Mouse (Mus musculus): ENCODE measurements around the gene Hydin. TPM values are rescaled to one million over a fixed set of nuclear protein-coding genes. Genes with fewer than 3 reads are reported as not detected.
"Not testable (repeated sequence)": the region's sequence is repeated elsewhere in the genome, so short reads cannot be mapped to it uniquely, and the experiment has no call there.

Hydin gene
- total RNA-seq, 1 experiment from 2014 or later: not detected

- ATAC-seq (replicated peaks; ENCODE audit: insufficient number of reproducible peaks, low FRiP score, low TSS enrichment, poor library complexity, severe bottlenecking): no peak
These were observed 224.3 kb downstream of the Hydin start for GRCm38 (mm10) chr8:110491118-110491517.

- ATAC-seq (replicated peaks; ENCODE audit: insufficient number of reproducible peaks, low FRiP score, low TSS enrichment, poor library complexity, severe bottlenecking): no peak
These were observed 229.5 kb downstream of the Hydin start for GRCm38 (mm10) chr8:110496286-110496685.

DNA sequence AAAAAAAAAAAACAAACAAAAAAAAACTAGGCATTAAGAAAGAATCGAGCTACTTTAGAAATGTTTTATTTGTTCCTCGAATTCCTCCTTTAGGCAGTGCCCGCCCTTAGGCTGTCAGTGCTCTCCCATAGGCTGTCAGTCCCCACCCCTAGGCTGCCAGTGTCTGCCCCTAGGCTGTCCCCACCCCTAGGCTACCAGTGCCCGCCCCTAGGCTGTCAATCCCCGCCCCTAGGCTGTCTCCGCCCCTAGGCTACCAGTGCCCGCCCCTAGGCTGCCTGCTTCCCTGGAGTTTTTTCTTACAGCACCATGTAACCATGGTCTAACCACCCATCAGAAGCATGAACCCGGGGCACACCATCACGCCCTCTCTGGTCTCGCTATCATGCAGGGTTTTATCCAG lies 233.5 kb downstream of the Hydin start:
- ATAC-seq (replicated peaks; ENCODE audit: insufficient number of reproducible peaks, low FRiP score, low TSS enrichment, poor library complexity, severe bottlenecking): no peak

DNA sequence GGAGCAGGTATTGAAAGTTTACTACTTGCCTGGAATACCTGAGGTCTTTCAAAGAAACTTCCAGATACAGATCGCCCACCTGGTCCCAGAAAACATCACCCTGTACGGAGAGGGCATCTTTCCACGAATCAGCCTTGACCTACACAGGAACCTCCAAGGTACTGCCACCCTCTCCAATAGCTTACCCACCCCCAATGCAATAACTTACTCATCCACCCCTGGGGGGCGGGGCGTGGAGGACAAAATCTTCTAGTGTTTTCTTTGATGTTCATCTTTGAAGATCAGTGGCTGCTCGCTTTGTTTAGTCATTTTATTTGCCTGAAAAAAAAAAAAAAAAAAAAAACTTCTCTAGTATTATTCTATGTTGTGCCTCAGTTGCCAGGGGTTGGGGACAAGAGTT lies 233.9 kb downstream of the Hydin start:
- ATAC-seq (replicated peaks; ENCODE audit: insufficient number of reproducible peaks, low FRiP score, low TSS enrichment, poor library complexity, severe bottlenecking): no peak

DNA sequence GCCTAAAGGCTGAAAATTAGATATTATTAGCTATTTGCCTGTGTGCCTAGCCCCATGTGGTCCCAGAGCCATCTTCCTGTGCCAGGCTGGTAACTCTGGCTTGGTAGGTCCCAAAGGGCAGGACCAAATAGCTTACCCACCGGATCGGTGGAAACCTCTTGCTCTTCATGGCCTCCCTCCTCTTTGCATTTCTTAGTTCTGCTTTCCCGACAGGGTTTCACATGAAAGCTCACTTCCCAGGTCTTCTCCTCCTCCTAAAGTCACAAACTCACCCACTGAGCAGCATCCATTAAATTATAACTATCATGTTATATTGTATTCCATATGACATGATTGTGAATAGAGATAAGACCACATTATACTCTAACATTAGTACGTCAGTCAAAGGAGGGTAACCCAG lies 234.6 kb downstream of the Hydin start:
- ATAC-seq (replicated peaks; ENCODE audit: insufficient number of reproducible peaks, low FRiP score, low TSS enrichment, poor library complexity, severe bottlenecking): no peak

- no peak for ATAC-seq (replicated peaks; ENCODE audit: insufficient number of reproducible peaks, low FRiP score, low TSS enrichment, poor library complexity, severe bottlenecking)
These were observed 236.1 kb downstream of the Hydin start for GRCm38 (mm10) chr8:110502880-110503279.

DNA sequence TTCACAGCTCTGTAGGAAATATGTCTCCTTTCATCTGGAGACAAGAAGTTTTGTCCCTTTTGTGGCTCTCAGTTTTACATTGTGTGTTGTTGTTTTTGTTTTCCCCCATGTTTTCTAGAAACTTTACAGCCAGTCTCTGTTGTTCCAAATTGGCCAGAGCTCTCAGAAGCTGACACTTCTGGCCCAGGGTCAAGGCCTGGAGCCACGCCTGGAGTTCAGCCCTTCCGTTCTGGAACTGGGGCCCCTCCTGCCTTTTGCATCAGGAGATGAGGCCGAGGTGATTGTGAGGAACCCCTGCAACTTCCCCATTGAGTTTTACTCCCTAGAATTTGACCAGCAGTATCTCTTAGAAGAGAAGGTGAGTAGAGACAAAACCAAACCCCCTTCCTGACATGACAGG lies 242.0 kb downstream of the Hydin start:
- no peak for ATAC-seq (replicated peaks; ENCODE audit: insufficient number of reproducible peaks, low FRiP score, low TSS enrichment, poor library complexity, severe bottlenecking)

DNA sequence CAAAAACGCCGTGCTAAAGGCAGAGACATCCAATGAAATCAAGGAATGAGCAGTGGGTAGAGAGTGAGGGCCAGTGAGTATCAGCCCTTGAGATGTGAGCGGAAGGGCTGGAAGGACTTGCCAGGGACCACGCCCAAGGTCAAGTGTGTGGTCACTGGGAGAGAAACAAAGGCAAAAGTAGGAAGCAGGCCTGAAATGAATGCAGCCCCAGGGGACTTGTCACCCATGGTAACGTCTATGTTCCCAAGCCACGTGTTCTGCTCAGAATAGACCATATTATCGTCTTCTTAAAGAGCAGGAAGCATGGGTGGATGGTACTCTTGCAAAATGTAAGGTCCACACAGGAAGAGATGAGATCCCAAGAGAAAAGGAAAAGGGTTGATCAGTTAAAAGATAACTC lies 253.0 kb downstream of the Hydin start:
- ATAC-seq (replicated peaks; ENCODE audit: insufficient number of reproducible peaks, low FRiP score, low TSS enrichment, poor library complexity, severe bottlenecking): no peak

GRCm38 (mm10) chr8:110521851-110522250 lies 255.1 kb downstream of the Hydin start:
- no peak for ATAC-seq (replicated peaks; ENCODE audit: insufficient number of reproducible peaks, low FRiP score, low TSS enrichment, poor library complexity, severe bottlenecking)

- ATAC-seq (replicated peaks; ENCODE audit: insufficient number of reproducible peaks, low FRiP score, low TSS enrichment, poor library complexity, severe bottlenecking): not testable (repeated sequence)
These were observed 255.7 kb downstream of the Hydin start for GRCm38 (mm10) chr8:110522495-110522894.

DNA sequence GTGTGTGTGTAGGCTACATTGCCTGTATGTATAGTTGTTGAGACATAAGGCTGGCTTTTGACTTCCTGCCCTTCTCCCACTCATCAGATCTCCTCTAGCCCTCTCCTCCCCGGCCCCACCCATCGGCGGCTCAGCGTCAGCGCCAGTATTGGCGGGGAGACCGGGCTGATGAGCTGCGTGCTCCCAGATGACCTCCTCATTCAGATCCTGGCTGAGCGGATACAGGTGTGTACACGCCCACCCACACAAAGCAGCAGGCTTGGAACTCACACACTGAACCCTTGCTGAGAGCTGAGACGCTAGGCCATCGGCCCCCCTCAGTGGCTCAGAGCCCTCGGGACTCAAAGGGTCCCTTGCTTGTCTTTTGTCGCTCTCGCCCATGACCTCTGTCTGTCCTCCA lies 256.2 kb downstream of the Hydin start:
- ATAC-seq (replicated peaks; ENCODE audit: insufficient number of reproducible peaks, low FRiP score, low TSS enrichment, poor library complexity, severe bottlenecking): no peak

GRCm38 (mm10) chr8:110525229-110525628 lies 258.5 kb downstream of the Hydin start:
- ATAC-seq (replicated peaks; ENCODE audit: insufficient number of reproducible peaks, low FRiP score, low TSS enrichment, poor library complexity, severe bottlenecking): no peak

DNA sequence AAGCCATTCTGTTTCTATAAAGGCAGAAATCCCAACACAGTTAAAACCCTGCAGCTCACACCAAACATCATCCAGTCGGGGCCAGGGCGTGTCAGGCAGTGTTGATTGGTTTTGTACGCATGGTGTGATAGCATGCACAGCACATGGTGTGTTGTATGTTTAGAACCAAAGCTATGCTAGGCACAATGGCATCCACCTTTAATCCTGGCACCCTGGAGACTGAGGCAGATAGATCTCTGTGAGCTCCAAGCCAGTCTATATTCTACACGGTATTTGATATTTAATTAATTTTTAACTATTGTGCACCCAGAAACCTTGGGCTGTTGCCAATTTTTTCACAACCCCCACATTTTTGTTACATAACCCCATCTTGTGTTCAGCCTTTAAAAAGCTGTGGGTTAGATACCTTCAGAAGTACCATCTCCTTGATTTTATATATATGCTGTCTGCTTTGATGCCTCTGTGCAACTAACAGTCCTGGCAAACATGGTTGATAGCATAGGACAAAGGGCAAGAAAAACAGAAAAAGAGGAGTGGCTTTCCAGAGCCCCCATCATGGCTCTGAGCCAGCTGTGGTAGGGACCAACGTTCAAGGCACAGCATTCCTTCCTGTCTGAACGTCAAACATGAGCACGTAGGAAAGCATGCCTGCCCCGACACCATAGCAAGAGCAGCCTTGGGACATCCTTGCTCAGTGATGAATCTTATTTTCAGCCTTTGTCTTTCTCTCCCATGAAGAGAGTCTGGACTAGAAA lies 263.4 kb downstream of the Hydin start:
- no peak for ATAC-seq (replicated peaks; ENCODE audit: insufficient number of reproducible peaks, low FRiP score, low TSS enrichment, poor library complexity, severe bottlenecking)

DNA sequence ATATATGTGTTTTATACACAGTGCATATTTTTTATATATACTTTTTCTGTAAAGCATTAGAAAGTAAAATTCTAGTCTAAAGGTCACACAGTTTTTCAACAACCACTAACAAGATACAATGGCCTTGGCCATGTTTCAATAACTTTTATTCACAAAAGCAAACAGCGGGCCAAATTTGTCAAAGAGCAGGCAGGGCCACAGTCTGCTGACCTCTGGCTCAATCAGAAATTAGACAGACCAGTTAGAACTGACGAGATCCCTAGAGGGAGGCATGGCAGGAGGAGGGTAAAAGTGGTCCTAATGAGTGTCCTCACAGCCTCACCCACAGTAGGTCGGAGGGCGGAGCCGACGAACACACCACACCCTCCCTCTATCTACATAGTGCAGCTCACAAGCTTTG lies 267.0 kb downstream of the Hydin start:
- ATAC-seq (replicated peaks; ENCODE audit: insufficient number of reproducible peaks, low FRiP score, low TSS enrichment, poor library complexity, severe bottlenecking): no peak

DNA sequence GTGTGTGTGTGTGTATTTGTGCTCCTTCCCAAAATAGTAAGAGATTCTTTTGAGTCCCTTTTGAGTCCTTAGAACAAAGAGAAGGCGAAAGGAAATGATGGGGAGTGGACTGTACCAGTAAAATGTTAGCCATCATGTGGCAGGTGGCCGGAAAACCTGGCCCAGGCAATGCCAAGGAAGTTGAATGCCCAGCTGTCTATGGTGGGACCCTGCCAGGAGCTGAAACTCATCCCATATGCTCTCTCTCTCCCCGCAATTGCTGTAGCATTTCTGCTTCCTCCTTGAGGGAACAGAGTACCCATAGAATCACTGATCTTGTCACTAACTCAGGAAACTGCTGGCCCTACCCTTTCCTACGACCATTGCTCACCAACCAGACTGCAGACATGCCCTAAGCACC lies 271.1 kb downstream of the Hydin start:
- no peak for ATAC-seq (replicated peaks; ENCODE audit: insufficient number of reproducible peaks, low FRiP score, low TSS enrichment, poor library complexity, severe bottlenecking)

GRCm38 (mm10) chr8:110550343-110550742 lies 283.6 kb downstream of the Hydin start:
- no peak for ATAC-seq (replicated peaks; ENCODE audit: insufficient number of reproducible peaks, low FRiP score, low TSS enrichment, poor library complexity, severe bottlenecking)

DNA sequence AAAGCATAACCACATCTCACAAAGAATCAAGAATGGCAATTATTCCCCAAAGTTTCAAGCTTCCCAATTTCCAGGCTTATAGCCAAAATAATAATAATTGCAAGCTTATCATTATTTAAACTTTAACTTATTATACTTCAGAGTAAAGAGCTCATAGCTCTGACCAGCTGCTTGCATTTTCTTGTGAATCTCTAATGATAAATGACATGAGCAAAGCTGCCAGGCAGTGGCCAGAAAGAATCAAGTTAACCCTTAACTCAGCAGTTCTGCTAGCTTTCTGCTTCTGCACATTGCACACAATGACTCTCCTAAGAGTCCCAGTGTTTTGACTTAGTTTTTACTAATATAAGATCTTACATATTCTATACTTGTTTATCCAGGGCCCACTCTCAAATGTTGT lies 285.3 kb downstream of the Hydin start:
- ATAC-seq (replicated peaks; ENCODE audit: insufficient number of reproducible peaks, low FRiP score, low TSS enrichment, poor library complexity, severe bottlenecking): not testable (repeated sequence)

DNA sequence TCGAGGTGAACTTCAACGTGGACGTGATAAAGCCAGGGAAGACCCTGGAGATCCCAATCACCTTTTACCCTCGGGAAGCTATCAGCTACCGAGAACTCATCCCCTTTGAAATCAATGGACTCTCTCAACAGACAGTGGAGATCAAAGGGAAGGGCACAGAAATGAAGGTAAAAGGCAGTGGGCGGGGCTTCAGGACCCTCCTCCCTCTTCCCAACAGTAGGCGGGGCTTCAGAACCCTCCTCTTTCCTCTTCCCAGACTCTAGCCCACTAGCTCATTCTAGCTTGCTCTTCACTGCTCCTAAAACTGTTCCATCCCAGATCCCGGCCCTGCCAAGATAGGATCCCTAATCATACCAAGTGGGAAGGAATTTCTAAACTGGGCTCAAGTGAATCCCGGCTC lies 325.9 kb downstream of the Hydin start:
- ATAC-seq (replicated peaks; ENCODE audit: insufficient number of reproducible peaks, low FRiP score, low TSS enrichment, poor library complexity, severe bottlenecking): no peak

DNA sequence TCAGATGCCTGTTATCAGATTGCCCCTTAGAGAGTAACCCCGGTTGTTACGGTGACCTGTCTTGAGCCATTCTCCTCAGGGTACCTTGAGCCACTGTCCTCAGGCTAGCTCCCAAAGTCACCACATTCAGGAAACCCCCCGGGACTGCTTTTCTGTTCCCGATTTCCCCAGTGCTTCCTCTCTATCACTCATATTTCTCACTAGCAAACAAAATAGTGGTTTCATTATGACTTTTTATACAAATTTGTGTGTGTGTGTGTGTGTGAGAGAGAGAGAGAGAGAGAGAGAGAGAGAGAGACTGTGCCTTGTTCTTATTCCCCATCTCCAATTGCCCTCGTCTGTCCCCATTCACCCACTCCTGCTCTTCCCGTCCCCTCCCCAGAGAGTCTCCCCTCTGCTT lies 327.4 kb downstream of the Hydin start:
- no peak for ATAC-seq (replicated peaks; ENCODE audit: insufficient number of reproducible peaks, low FRiP score, low TSS enrichment, poor library complexity, severe bottlenecking)

- peak; percentile 30; the same call in 1 of the 2 replicates for ATAC-seq (replicated peaks; ENCODE audit: insufficient number of reproducible peaks, low FRiP score, low TSS enrichment, poor library complexity, severe bottlenecking)
These were observed 337.8 kb downstream of the Hydin start for GRCm38 (mm10) chr8:110604556-110604955.
